Mouse (Mus musculus) forelimb bud, embryonic 11.5 days (tissue): ENCODE measurements around the gene Numa1.
"Not testable (repeated sequence)": the region's sequence is repeated elsewhere in the genome, so short reads cannot be mapped to it uniquely, and the experiment has no call there.

Experiments used
- DNase-seq: peaks from one replicate; pipeline ENCODE4 v3.0.0-alpha.2; 2012; ENCODE audit warnings: low read depth, low spot score

Numa1 gene

GRCm38 (mm10) chr7:101985081-101985480, 51.2 kb downstream of the Numa1 start:
- DNase-seq: no peak

DNA sequence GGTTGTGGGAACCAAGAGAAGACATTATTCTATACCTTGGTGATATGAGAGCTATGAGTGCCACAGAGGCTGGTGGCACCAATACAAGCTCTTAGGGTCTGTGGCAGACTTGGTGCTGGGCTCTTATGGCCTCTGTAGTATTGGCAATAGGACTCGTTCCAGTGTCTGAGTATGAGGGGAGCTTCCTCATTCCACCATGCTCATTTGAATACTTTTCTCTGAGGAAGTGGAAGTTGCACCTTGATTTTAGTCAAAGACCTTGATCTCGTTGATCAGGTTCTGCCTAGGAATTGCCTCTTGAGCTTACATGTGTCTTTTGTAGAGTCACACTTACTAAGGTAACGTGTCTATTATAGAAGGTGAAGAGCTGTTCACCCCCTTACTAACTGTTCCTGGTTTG, 60.3 kb downstream of the Numa1 start:
- DNase-seq: no peak

- DNase-seq: peak; percentile 66
Observed at GRCm38 (mm10) chr7:101998194-101998927, 64.5 kb downstream of the Numa1 start.

DNA sequence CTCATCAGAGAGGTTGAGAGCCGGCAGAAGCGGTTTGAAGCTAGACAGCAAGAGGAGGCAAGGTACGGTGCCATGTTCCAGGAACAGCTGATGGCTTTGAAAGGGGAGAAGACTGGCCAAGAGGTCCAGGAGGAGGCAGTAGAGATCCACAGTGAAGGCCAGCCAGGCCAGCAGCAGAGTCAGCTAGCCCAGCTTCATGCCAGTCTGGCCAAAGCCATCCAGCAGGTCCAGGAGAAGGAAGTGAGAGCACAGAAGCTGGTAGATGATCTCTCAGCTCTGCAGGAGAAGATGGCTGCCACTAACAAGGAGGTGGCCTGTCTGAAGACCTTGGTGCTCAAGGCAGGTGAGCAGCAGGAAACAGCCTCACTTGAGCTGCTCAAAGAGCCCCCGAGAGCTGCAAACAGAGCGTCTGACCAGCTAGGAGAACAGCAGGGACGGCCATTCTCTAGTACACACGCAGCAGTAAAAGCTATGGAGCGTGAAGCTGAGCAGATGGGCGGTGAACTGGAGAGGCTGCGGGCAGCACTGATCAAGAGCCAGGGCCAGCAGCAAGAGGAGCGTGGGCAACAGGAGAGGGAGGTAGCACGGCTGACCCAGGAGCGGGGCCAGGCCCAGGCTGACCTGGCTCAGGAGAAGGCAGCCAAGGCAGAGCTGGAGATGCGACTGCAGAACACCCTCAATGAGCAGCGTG, 65.7 kb downstream of the Numa1 start:
- no peak for DNase-seq

DNA sequence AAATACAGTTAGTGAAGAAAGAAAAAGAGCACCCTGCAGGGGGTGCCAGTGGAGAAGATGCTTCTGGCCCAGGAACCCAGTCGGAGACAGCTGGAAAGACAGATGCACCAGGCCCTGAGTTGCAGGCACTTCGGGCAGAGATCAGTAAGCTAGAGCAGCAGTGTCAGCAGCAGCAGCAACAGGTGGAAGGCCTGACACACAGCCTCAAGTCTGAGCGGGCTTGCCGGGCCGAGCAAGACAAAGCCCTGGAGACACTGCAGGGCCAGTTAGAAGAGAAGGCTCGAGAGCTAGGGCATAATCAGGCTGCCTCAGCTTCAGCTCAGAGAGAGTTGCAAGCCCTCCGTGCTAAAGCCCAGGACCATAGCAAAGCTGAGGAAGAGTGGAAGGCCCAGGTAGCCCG, 66.4 kb downstream of the Numa1 start:
- DNase-seq: no peak

DNA sequence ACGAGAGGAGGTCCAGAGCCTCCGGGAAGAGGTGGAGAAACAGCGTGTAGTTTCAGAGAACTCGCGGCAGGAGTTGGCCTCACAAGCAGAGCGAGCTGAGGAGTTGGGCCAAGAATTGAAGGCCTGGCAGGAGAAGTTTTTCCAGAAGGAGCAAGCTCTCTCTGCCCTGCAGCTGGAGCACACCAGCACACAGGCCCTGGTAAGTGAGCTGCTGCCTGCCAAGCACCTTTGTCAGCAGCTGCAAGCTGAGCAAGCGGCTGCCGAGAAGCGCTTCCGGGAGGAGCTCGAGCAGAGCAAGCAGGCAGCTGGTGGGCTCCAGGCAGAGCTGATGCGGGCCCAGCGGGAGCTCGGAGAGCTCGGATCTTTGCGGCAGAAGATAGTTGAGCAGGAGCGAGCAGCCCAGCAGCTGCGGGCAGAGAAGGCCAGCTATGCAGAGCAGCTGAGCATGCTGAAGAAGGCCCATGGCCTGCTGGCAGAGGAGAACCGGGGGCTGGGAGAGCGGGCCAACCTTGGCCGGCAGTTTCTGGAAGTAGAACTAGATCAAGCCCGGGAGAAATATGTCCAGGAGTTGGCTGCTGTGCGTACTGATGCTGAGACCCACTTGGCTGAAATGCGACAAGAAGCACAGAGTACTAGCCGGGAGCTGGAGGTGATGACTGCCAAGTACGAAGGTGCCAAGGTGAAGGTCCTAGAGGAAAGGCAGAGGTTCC, 67.2 kb downstream of the Numa1 start:
- no peak for DNase-seq

GRCm38 (mm10) chr7:102006520-102006919, 72.6 kb downstream of the Numa1 start:
- no peak for DNase-seq

GRCm38 (mm10) chr7:102011855-102012254, 77.9 kb downstream of the Numa1 start:
- no peak for DNase-seq

DNA sequence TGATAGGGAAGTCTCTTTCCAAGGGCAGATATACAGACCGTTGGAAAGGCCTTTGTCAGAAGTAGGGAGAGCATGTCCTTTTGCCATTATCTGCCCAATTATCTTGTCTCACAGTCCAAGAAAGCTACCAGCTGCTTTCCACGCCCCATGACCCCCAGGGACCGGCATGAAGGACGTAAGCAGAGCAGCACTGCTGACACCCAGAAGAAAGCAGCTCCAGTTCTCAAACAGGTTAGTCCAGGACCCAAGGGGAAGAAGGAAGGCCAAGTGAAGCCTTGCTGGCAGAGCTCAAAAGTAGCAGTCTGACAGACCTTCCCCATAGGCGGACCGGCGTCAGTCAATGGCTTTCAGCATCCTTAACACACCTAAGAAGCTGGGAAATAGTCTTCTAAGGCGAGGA, 79.5 kb downstream of the Numa1 start:
- DNase-seq: no peak

DNA sequence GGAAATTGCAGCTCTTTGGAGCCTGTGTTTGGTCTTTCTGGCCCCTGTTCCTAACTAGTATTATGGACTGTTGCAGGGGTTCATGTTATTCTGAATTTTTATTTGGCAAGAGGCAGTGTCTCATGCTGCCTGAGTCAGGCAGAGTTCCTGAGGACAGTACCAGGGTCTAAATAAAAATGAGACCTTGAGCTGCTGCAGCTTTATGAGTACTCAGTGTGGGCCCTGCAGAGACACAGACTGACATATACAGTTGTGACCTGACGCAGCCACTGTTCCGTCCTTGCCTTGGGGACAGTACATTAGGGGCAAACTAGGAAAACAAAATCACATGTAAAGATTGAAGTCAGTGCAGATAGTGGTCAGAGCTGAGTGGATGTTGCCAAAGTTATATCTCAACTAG, 81.1 kb downstream of the Numa1 start:
- DNase-seq: no peak

DNA sequence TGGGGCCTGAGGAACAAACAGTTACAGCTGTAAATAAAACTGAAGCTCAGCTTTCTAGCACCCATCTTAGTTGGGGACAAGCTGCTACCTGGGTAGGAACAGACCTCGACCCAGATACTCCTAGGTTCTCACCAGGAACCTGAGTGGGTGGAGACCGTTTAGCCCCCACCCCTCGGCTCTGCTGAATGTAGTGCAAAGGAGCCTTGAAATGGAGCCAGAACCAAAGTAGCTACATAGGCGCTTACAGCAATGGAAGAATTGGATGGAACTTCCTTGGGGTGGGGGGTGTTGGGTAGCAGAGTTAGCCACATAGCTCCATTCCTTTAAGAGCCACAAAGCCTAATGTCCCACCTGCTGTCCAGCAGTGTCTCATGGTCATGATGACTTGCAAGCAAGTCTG, 83.0 kb downstream of the Numa1 start:
- no peak for DNase-seq

DNA sequence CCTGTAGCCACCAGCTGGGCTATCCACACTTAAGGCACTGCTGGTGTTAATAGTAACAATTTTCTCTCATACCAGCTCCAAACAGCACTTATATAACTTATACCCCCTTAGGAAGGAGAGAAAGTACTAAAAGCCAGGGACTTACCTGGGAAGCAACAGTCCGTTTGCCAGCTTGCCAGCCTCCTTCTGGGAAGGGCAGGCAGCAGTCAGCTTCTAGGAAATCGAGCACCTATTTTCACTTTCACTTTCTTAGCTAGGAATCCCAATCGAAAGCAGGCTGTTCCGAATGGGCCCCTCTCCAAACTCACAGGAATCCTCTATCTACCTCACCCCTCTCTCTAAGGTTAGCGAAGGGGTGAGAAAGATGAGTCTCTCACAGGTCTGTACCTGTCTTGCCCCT, 83.5 kb downstream of the Numa1 start:
- DNase-seq: no peak

DNA sequence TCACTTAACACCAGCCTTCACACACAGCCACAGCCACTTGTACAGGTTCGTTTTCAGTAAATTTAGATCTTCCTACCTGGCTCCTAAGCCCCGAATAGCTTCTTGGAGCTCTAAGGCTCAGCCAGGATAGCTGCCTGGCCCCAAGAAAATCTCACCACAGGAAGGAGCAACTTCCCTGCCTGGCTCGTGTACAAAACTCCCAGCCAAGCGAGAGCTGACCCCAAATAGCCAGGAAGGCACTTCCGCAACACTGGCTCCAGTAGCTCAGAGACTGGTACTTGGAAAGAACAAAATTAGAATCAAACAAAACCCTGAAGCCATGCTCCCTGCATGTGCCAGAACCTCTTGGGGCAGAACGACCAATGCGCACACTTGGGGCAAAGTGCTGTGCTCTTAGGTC, 84.1 kb downstream of the Numa1 start:
- DNase-seq: no peak

- DNase-seq: no peak
Observed at GRCm38 (mm10) chr7:102018590-102018989, 84.7 kb downstream of the Numa1 start, which contains the start of gene Il18bp. Gene Il18bp, minus strand, starts transcription at chr7:102018690.

GRCm38 (mm10) chr7:102019362-102019761, 85.5 kb downstream of the Numa1 start:
- no peak for DNase-seq

- DNase-seq: not testable (repeated sequence)
Observed at GRCm38 (mm10) chr7:102020934-102021333, 87.0 kb downstream of the Numa1 start.

DNA sequence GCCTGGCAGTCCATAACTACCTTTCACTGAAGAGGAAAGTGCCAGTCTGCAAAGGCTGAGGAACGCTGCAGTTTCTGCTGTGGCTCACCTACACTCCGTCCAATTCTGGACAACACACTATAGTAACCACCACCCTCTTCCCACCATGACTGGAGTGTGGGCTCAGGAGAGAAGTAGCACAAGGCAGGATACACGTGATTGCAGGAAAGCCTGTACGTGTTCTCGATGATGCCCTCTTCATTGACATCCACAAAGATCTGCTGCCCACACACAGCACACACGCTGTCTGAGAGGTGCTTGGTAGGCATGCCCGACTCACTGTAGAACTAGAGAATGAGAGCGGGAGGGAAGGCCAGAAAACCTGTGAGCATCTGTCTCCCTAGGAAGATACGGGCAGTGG, 89.9 kb downstream of the Numa1 start:
- no peak for DNase-seq

- no peak for DNase-seq
Observed at GRCm38 (mm10) chr7:102025187-102026119, 91.5 kb downstream of the Numa1 start.

- DNase-seq: no peak
Observed at GRCm38 (mm10) chr7:102034904-102035303, 101.0 kb downstream of the Numa1 start.

- no peak for DNase-seq
Observed at GRCm38 (mm10) chr7:102035534-102035933, 101.6 kb downstream of the Numa1 start.

- DNase-seq: no peak
Observed at GRCm38 (mm10) chr7:102037318-102037717, 103.4 kb downstream of the Numa1 start.

GRCm38 (mm10) chr7:102042314-102042713, 108.4 kb downstream of the Numa1 start:
- DNase-seq: no peak
